Mouse (Mus musculus) monocyte, adult 5-6 weeks (primary cell): ENCODE measurements around the gene Itgad. TPM values are rescaled to one million over a fixed set of nuclear protein-coding genes. Genes with fewer than 3 reads are reported as not detected.
A peak's percentile ranks its signal among the peaks of the same experiment; 100 is the strongest.
"Not testable (repeated sequence)": the region's sequence is repeated elsewhere in the genome, so short reads cannot be mapped to it uniquely, and the experiment has no call there.

Experiments used
- ATAC-seq: fragments of 153-309, 156-312 bp; replicated peaks from 2 replicates; pipeline ENCODE4 v1.8.0; 2017; ENCODE audit warnings: mild to moderate bottlenecking; ENCODE audit not compliant: low TSS enrichment, insufficient number of reproducible peaks, severe bottlenecking, poor library complexity, low FRiP score
- total RNA-seq: library from RNA; stranded (forward); fragments of 200-1000, 200-491, 200-594 nt; gene quantifications from 3 replicates; pipeline ENCODE4 v1.2.3, GENCODE M21; 2017

The Itgad gene
- 2.1 to 7.5 TPM (median 5.6 TPM) in 3 replicates for total RNA-seq

DNA sequence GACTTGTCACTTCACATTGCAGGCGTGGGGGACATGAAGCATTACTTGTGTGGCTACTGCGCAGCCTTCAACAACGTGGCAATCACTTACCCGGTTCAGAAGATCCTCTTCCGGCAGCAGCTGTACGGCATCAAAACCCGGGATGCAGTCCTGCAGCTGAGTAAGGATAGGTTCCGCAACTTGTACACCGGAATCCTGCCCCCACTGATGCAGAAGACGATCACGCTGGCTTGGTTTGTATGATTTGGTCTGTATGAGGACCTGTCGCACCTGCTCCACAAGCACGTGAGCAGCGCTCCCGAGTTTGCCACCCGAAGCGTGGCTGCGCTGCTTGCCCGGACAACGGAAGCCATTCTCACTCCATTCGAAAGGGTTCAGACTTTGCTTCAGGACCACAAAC is at the start of gene Itgad:
Itgad (plus strand) TSS at position 301 of the 400 bp plus-strand sequence.
- ATAC-seq, result no peak

DNA sequence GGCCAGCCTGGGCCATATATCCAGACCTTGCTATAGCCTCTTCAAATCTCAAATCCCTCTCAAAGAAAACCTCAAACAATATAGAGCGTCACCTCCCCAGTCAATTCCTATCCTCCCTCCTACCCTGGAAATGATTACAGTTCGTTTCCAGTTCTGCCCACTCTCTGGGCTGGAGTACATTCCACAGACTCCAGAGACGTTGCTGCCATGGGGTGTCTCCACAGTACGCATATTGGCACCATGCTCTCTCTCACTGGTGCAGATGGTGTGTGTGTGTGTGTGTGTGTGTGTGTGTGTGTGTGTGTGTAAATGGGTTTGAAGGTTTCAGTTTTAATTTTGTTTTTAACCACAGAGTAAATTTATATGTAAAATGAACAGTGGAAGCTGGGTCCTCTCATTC is 48.9 kb upstream of the Itgad start:
- no peak for ATAC-seq

DNA sequence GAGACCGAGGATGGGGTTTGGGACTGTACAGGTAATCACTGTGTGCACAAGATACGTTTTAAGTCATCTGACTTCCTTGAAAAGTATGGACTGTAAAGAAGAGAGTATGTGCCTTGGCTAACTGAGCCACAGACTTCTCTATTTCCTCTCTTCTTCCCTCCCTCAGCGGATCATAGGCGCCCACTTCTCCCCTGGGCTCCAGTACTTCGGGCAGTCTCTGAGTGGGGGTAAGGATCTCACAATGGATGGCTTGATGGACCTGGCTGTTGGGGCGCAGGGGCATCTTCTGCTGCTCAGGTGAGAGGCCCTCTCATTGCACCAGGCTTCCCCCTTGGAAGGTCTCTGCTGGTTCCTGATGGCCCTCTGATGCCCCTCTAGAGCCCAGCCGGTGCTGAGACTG is 46.7 kb upstream of the Itgad start:
- no peak for ATAC-seq

DNA sequence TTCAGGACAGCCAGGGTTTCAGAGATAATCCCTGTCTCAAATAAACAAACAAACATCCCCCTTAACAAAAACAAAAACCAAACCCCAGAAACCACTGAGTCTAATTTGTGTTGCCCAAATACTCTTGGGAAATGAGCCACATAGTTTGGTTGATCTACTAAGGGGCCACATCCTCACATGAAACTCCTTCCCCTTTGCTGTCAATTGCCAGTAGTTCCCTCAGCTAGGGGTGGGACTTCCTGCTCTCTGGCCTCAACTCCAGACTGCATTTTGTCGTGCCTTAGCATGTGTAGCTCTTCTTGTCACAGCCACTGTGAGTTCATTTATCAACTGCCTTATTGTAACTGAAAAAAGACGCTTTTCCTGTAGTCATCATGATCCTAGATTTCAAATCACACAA is 43.9 kb upstream of the Itgad start:
- peak; percentile 81 for ATAC-seq

DNA sequence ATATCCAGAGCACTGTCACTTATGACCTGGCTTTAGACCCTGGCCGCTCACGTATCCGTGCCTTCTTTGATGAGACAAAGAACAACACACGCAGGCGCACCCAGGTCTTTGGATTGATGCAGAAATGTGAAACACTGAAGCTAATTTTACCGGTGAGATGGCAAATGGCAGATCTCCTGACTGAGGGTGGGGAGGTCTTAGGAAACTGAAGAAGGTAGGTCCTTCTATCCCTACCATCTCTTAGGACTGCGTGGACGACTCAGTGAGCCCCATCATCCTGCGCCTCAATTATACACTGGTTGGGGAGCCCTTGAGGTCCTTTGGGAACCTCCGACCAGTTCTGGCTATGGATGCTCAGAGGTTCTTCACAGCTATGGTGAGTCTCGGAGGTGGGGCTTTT is 42.0 kb upstream of the Itgad start:
- ATAC-seq, result no peak

DNA sequence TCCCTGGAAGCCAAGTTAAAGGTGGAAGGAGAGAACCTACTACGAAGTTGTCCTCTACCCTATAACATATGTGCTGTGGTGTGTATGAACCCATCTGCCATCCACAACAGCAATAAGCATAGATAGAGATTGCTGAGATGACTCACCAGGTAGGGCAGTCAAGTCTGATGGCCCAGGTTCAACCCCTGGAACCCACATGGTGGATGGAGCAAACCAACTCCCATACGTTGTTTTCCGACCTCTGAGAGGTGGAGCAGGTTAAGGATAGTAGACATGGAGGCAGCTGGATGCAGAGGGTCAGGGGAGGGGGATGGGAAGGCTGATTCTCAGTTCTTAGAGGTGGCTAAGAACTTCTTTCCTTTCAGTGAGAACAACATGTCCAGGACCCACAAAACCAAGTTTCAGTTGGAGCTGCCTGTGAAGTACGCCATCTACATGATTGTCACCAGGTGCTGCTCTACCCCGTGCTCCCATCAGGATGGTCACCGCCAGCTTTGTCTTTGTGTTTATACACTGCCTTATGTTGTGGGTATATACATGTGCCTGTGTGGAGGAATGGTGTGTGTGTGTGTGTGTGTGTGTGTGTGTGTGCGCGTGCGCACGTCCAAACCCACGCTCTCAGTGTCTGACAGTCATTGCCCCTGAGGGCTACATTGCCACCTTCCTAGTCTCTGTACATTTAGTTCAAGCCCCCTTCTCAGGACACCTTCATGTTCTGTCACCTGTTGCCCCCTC is 39.6 kb upstream of the Itgad start:
- ATAC-seq, result no peak

DNA sequence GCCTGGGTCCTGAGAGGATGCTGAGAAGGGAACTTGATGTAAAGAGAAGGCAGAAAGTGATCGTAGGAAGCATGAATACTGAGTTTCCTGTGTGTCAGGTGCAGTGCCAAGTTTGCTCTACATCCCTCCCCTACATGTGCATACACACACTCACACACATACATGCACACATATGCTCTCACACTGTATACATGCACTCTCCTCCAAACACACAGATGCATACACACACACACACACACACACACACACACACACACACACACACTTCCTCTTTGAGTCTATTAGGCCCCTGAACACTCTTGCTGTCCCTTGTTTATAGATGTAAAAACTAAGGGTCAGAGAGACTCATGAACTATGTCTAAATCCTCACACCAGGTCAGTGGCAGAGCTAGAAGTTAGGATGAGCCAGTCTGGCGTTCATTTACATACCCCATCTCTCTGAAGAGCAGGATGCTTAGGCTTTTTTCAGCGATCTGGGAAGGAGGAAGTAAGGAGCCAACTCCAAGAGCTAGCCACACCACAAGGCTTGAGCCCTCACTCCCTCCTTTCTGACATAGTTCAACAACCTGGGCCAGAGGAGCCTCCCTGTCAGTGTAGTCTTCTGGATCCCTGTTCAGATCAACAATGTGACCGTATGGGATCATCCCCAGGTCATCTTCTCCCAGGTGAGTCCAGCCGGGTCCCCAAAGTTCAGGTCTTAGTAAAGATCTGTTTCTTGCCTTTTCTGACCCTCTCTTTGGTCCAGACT is 38.8 kb upstream of the Itgad start:
- peak; percentile 36; the same call in 1 of the 2 replicates for ATAC-seq

DNA sequence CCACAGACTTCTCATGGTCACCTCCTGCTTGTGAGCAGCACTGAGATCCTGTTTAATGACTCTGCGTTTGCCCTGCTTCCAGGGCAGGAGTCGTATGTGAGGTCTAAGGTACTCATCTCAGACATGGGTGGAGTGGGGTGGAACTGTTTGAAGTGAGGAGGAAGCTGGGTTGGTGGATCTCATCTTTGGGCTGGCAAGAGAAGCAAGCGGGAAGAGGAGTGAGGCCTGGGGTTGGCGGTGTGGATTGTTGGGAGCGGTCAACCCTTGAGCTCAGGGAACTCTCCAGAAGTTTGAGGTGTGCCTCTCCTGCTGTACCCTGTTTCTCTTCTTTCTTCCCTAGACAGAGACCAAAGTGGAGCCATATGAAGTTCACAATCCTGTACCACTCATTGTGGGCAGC is 37.8 kb upstream of the Itgad start:
- no peak for ATAC-seq

DNA sequence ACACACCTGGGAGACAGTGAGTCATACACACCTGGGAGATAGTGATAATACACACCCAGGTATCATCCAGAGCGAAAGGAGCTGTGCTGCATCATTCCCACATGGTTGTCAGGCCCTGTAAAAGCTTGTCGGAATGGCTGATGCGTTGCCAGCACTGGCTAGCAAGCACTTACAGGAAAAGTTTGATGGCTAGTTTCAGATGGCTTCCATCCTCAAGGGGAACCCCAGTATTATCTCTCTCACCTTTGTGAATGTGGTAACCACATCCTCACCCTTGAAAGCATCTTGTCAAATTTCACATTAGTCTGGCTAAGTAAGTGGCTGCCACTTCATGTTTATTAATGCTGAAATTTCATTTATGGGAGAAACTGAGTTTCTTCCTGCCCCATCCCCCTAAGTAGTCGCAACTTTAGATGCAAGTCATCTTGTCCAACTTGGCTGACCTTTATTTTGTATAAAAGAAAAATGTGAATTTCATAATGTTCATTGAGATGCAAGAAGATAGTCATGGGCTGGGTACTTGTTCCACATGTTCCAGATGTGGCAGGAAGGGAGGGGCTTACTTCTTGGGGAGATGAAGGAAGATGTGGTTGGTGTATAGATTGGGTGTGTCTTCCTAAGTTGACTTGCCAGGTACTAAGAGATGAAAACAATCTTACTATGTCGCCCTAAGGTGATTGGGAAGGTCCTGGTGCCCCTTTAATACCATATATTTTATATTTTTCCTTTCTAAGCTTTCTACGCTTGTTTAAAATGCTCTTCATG is 34.3 kb upstream of the Itgad start:
- ATAC-seq, result no peak

DNA sequence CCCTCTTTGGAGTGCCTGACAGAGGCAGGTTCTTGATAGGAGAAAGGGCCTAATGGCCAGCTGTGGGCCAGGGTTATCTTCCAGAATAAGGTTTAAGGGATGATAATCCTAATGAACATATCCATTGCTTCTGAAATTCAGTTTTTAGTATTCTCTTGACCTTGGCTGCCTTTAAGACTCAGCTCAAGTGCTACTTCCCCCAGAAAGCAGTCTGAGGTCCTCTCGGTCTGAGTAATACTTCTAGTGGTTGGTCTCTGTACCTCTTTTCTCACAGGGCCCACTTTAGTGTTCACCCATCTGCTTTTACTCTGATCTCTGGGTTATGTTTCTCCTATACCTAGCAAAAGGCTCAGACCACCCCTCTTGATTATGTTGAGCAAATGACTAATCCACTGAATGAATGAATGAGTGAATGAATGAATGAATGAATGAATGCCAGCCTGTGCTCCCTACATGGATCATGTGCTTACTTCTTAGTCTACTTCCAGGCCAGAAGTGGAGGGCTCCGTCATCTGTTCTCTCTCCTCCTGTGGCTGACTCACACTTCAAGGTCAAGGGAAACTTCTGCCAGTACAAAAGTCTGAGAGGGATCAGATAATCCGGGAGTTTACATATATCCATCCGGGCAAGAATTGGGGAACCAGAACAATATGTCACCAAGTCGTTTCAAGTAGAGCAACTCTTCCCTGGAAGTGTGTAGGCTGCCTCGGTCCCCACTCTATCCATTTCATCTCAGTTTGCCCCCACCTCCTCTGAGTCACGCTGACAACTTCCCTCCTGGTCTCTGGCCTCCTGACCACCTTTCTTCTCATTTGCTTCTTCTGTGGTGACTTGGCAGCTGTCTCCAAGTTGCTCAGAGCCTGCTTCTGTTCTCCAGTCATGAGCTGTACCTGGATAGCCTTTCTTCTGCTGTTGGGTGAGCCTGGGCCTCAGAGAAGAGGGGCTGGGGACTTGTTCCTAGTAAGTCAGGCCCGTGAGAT is 25.1 kb upstream of the Itgad start, which contains the start of gene Itgax:
Itgax (plus strand) TSS at position 807 of the 980 bp plus-strand sequence.
- peak; percentile 50 for ATAC-seq

DNA sequence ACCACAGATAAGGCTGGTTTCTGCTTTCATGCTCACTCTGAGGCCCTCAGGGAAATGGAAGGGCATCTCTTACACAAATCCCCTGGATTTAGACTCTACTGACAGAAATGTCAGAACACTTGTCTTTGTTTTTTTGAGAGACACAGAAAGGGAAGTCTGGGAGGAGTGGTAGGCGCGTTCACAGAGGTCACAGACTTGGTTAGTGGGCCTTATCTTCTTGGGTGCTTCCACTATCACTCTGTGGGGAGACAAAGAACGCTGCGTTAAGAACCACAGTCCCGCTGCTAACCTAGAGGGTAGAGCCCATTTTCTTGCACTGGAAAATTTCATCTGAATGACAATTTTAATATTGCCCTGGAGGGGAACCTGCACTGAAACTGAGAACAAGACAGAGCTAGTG is 22.0 kb upstream of the Itgad start:
- ATAC-seq, result 0 out of 2 replicates have a peak, but pooled peaks have one; percentile 3

DNA sequence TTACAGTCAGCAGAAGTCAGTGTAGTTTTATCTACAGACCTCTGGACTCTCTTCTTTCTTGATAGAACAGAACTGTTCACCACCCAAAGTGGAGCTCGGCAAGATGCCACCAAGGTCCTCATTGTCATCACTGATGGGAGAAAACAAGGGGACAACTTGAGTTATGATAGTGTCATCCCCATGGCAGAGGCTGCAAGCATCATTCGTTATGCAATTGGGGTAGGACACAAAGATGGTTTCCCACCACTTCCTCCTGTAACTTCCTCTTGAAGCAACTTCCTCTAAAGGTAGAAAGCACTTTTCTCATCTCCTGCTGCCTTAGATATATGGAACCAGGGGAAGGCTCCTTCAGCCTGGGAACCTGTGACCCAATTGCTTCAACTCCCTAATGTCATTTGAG is 20.6 kb upstream of the Itgad start:
- ATAC-seq, result peak; percentile 66

DNA sequence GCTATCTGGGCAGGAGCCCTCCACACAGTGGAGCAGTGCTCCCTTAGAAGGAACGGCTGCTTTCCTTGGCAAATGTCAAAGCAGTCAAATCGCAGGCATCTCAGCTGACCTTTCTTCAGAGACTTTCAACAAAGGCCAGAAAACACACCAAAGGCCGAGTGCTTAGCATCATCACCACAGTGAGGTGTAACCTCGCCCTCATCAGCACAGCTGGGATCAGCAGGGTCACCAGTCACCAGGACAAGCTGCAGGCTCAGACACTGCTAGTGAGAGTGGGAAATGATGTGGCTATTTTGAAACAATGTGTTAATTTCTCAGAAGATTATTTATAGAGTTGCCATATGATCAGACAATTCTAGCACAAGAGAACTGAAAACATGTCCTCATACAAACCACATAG is 17.2 kb upstream of the Itgad start:
- peak; percentile 60 for ATAC-seq

DNA sequence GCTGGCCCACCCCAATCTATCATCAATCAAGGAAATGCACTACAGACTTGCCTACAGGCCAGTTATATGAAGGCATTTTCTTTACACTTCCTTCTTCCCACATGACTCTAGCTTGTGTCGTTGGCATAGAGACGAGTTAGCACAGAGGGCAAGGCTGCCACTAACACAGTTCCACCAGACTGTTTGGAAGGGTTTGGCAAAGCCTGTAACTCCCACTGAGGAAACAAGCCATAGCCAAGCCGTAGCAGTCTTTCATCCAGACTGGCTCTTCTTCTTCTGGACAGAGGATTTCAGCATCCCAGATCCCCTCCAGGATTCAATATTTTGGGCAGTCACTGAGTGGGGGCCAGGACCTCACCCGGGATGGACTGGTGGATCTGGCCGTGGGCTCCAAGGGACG is 14.6 kb upstream of the Itgad start:
- ATAC-seq, result no peak

DNA sequence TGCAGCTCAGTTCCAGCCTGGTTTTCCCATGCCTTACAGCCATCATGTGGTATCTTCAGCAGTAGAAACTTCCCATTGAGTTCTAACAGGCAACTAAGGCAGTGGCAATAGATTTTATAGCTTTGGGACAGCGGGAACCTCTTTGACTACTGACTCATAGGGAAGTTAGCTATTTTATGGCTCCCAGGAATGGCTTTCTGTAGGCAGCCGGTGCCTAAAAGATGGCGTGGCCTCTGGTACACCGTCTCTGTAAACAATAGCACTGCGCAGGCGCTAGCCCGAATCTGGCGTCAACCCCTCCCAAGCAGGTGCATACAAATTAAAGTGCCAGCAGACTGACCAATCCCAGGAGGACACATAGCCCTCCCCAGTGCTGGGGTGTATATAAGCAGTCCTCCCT is 3.2 kb upstream of the Itgad start:
- no peak for ATAC-seq

DNA sequence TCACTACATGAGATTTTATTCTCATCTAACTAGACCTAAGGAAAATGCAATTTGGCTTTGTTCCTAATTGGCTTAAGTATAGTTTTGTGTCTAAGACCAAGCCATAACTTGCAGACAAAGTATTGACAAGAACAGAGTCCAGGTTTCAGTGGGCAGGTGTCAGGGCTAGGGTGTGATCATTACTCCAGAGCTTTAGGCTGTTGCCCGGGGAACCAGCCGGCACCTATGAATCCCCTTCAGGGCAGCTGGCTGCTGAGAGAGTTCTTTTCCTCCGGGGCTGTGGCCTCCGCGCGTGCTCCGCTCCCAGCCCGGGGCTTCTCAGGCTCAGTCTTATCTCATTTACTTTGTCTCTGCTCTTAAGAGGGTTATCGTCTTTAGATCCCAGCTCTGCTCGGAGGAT is 748 bp downstream of the Itgad start:
- ATAC-seq, result no peak

DNA sequence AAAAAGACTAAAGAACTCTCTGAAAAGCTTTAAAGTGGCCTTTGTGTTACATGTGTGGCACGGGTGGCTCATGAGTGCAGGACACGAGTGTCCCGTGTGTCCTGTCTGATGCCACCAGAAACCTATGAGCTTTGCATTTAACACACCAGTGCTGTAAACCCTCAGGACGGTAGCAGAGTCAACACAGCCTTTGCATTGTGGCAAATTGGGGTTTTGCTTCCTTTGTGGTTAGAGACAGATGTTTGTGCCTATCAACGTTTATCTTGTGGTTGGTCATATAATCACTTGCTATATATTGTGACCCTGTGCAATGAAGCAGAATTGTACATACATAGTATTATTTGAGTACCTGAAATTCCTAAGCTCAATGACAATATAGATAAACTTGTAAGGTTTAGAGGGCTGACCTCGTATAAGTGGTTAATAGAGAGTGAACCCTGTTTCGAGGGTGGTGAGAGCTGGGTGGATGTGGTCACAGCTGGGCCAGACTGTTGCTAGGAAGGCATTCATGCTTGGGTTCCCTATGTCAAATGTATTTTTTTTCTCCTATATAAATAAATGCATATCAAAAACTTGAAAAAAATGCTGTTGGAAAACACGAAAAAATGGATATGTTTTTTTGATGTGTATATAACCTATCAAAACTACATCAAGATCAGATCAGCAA is 4.6 kb downstream of the Itgad start:
- ATAC-seq, result not testable (repeated sequence)

DNA sequence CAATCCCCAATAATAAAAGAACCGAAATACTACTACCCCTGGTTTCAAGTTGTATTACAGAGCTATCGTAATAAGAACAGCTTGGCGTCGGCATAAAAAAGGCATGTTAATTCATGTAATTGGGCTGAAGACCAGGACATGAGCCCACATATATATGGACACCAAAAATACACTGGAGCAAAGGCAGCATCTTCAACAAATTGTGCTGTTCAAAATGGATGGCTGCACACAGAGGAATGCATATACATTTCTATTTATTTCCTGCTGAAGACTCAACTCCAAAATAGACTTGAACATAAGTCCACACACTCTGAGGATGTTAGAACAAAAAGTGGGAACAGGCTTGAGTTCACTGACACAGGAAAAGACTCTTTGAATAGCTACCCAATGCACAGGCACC is 9.8 kb downstream of the Itgad start:
- no peak for ATAC-seq
